Mouse (Mus musculus): ENCODE results near the gene H3f3b.

- TF ChIP-seq CTCF (IDR thresholded peaks at IDR 0.05; ENCODE audit: borderline replicate concordance, insufficient read depth, low read length), result no peak
- no peak for TF ChIP-seq POLR2A (IDR thresholded peaks at IDR 0.05; ENCODE audit: low read depth, low read length)
Observed at GRCm38 (mm10) chr11:116058022-116058614, 30.4 kb upstream of the H3f3b start.
